ENCODE assay signal across 37 mouse cellular contexts in the genomic region with DNA sequence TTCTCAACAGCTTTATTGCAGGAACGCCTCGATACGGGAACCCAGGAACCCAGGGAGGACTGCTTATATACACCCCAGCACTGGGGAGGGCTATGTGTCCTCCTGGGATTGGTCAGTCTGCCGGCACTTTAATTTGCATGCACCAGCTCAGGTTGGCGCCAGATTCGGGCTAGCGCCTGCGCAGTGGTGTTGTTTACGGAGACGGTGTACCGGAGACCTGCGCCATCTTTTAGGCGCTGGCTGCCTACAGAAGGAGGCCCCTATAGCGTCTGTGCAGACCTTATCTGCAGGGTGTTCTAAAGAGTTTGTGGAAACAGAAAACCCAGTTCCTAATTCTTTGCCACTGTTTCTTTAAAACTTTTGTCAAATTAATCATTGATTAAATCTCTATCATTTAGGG. TPM values are rescaled to one million over a fixed set of nuclear protein-coding genes. Genes with fewer than 3 reads are reported as not detected.
"Had no signal": no experiment of that assay in that cellular context is flagged by ENCODE, and none has a peak within 500 bp of the region (broad histone marks: within the 10 kb centered on the region; RNA-seq: fewer than 3 reads in every experiment).

No protein-coding gene starts in this region.

- H3K4me1 ChIP-seq: limb, embryonic 10.5 days; limb, embryonic 12.5 days; limb, embryonic 15.5 days; liver, embryonic 12.5 days; liver, embryonic 13.5 days; liver, embryonic 15.5 days; lung, embryonic 15.5 days; megakaryocyte, embryonic 14.5 days; midbrain, embryonic 10.5 days; midbrain, embryonic 12.5 days; midbrain, embryonic 13.5 days; midbrain, embryonic 15.5 days had no signal

- H3K36me3 ChIP-seq: limb, embryonic 10.5 days; limb, embryonic 12.5 days; limb, embryonic 13.5 days; limb, embryonic 15.5 days; liver, embryonic 12.5 days; liver, embryonic 13.5 days; liver, embryonic 15.5 days; lung, embryonic 15.5 days; midbrain, embryonic 10.5 days; midbrain, embryonic 12.5 days; midbrain, embryonic 13.5 days; midbrain, embryonic 15.5 days had no signal

- H3K4me3 ChIP-seq: left cerebral cortex, adult 2 months; limb, embryonic 10.5 days; limb, embryonic 12.5 days; limb, embryonic 13.5 days; limb, embryonic 15.5 days; liver, embryonic 12.5 days; liver, embryonic 13.5 days; liver, embryonic 15.5 days; lung, embryonic 15.5 days; megakaryocyte, embryonic 14.5 days; midbrain, embryonic 10.5 days; midbrain, embryonic 12.5 days; midbrain, embryonic 13.5 days; midbrain, embryonic 15.5 days; myocyte had no signal

- H3K27ac ChIP-seq: left cerebral cortex, adult 2 months; limb, embryonic 10.5 days; limb, embryonic 12.5 days; limb, embryonic 13.5 days; limb, embryonic 15.5 days; liver, embryonic 12.5 days; liver, embryonic 13.5 days; liver, embryonic 14.5 days; liver, embryonic 15.5 days; lung, embryonic 15.5 days; macrophage; midbrain, embryonic 10.5 days; midbrain, embryonic 12.5 days; midbrain, embryonic 13.5 days; midbrain, embryonic 15.5 days had no signal

- DNase-seq: left cerebral cortex, postnatal 4 days; liver; liver, embryonic 13.5 days; liver, postnatal 0 days; lung, adult 18-20 months; lung, adult 2 months; lung, embryonic 14.5 days; lung, postnatal 10 days; lung, postnatal 14 days; lung, postnatal 36 days; lung, postnatal 4 days; midbrain, embryonic 14.5 days had no signal

- H3K27me3 ChIP-seq: limb, embryonic 12.5 days; limb, embryonic 13.5 days; limb, embryonic 15.5 days; liver, embryonic 12.5 days; liver, embryonic 13.5 days; liver, embryonic 15.5 days; lung, embryonic 15.5 days; midbrain, embryonic 12.5 days; midbrain, embryonic 13.5 days; midbrain, embryonic 15.5 days had no signal

RNA-seq across cellular contexts. Expression of a gene that starts 11.3 kb away (rescaled TPM):
- polyA plus RNA-seq: limb, embryonic 10.5 days; limb, embryonic 11.5 days; limb, embryonic 12.5 days; limb, embryonic 13.5 days; limb, embryonic 14.5 days; limb, embryonic 15.5 days; liver, adult 2 months; liver, embryonic 11.5 days; liver, embryonic 12.5 days; liver, embryonic 13.5 days; liver, embryonic 14.5 days; liver, embryonic 15.5 days; liver, embryonic 16.5 days; liver, postnatal 0 days; lung, adult 2 months; lung, embryonic 14.5 days; lung, embryonic 15.5 days; lung, embryonic 16.5 days; macrophage; midbrain, embryonic 10.5 days; midbrain, embryonic 11.5 days; midbrain, embryonic 12.5 days; midbrain, embryonic 13.5 days; midbrain, embryonic 14.5 days; midbrain, embryonic 15.5 days; midbrain, embryonic 16.5 days; midbrain, postnatal 0 days; myocyte had no signal

RNA-seq across cellular contexts. Expression of a gene that starts 38.9 kb away (rescaled TPM):
- polyA plus RNA-seq: limb, embryonic 10.5 days; limb, embryonic 11.5 days; limb, embryonic 12.5 days; limb, embryonic 13.5 days; limb, embryonic 14.5 days; limb, embryonic 15.5 days; liver, adult 2 months; liver, embryonic 11.5 days; liver, embryonic 12.5 days; liver, embryonic 13.5 days; liver, embryonic 14.5 days; liver, embryonic 15.5 days; liver, embryonic 16.5 days; liver, postnatal 0 days; lung, adult 2 months; lung, embryonic 14.5 days; lung, embryonic 15.5 days; lung, embryonic 16.5 days; macrophage; midbrain, embryonic 10.5 days; midbrain, embryonic 11.5 days; midbrain, embryonic 12.5 days; midbrain, embryonic 13.5 days; midbrain, embryonic 14.5 days; midbrain, embryonic 16.5 days; midbrain, postnatal 0 days; myocyte had no signal
